ENCODE assay signal across 14 mouse cellular contexts in genomic region chr3:116615318-116616068, GRCm38 (mm10). TPM values are rescaled to one million over a fixed set of nuclear protein-coding genes. Genes with fewer than 3 reads are reported as not detected.
"Had no signal": no experiment of that assay in that cellular context is flagged by ENCODE, and none has a peak within 500 bp of the region (broad histone marks: within the 10 kb centered on the region; RNA-seq: fewer than 3 reads in every experiment).

No protein-coding gene starts in this region.

- DNase-seq: kidney, adult 8-10 months; kidney, postnatal 36 days; lung, adult 2 months; lung, postnatal 36 days; right cerebral cortex, postnatal 25 days; thymus, postnatal 4 days had no signal

- H3K9me3 ChIP-seq: limb, embryonic 15.5 days; megakaryocyte, embryonic 14.5 days; midbrain, embryonic 12.5 days had no signal

- H3K9ac ChIP-seq: limb, embryonic 15.5 days; midbrain, embryonic 12.5 days had no signal

- H3K4me1 ChIP-seq: limb, embryonic 15.5 days; midbrain, embryonic 12.5 days had no signal

- H3K4me2 ChIP-seq: limb, embryonic 15.5 days; midbrain, embryonic 12.5 days had no signal

- ATAC-seq: intestine, postnatal 0 days had no signal

- H3K27ac ChIP-seq: kidney, postnatal 0 days; limb, embryonic 15.5 days; midbrain, embryonic 12.5 days had no signal

- H3K4me3 ChIP-seq: limb, embryonic 15.5 days; megakaryocyte, embryonic 14.5 days; midbrain, embryonic 12.5 days had no signal

- H3K27me3 ChIP-seq: limb, embryonic 15.5 days; megakaryocyte, embryonic 14.5 days; midbrain, embryonic 12.5 days had no signal

RNA-seq across cellular contexts. Expression of gene Lrrc39, which starts 52.7 kb away (rescaled TPM):
- total RNA-seq: layer of hippocampus, adult 18-20 months; left cerebral cortex, adult 18-20 months; midbrain, postnatal 0 days had no signal
